ENCODE assay signal across 12 mouse cellular contexts in genomic region chr11:80917688-80918087, GRCm38 (mm10). TPM values are rescaled to one million over a fixed set of nuclear protein-coding genes. Genes with fewer than 3 reads are reported as not detected.
DNase-seq lines count a peak whose midpoint lies in the region; ATAC-seq and TF ChIP-seq lines count a peak whose summit lies in the region.
"Had no signal": no experiment of that assay in that cellular context is flagged by ENCODE, and none has a peak within 500 bp of the region (broad histone marks: within the 10 kb centered on the region; RNA-seq: fewer than 3 reads in every experiment).

No protein-coding gene starts in this region.

- no peaks in the 10 kb centered on the region for H3K9me3 ChIP-seq in liver, embryonic 12.5 days (replicated peaks)

- H3K27ac ChIP-seq in liver, embryonic 12.5 days, result no peak overlapping the region
- no peak overlapping the region for H3K27ac ChIP-seq in bone marrow, adult 2 months (ENCODE audit: control insufficient read depth, insufficient read depth, low read depth, low read length, poor library complexity)

- no peaks in the 10 kb centered on the region for H3K36me3 ChIP-seq in liver, embryonic 12.5 days

- H3K9ac ChIP-seq in liver, embryonic 12.5 days, result no peak overlapping the region

- ATAC-seq in liver, embryonic 12.5 days, result no peak

- peak; percentile 8 for DNase-seq in embryo, embryonic 10.5 days (ENCODE audit: low spot score)
- no peak for DNase-seq in embryo, embryonic 11 days
- peak; percentile 20 for DNase-seq in liver
- DNase-seq in A20 (ENCODE audit: low read depth, low spot score), result peak; percentile 41
- no peak for DNase-seq in right cerebral cortex, adult 2 months (ENCODE audit: low spot score in 2 of 2)
- no peak for DNase-seq in testis, postnatal 14 days (ENCODE audit: low spot score)
- DNase-seq: adrenal gland, adult 8-10 months; gastrocnemius, postnatal 14 days; spleen, adult 18-20 months had no signal

- H3K27me3 ChIP-seq in liver, embryonic 12.5 days (replicated peaks), result no peaks in the 10 kb centered on the region

- H3K4me3 ChIP-seq in liver, embryonic 12.5 days, result no peak overlapping the region
- no peak overlapping the region for H3K4me3 ChIP-seq in bone marrow, adult 2 months (replicated peaks; ENCODE audit: control insufficient read depth, low read depth, low read length)

- TF ChIP-seq POLR2A in bone marrow, adult 2 months (IDR thresholded peaks at IDR 0.05; ENCODE audit: borderline replicate concordance, control insufficient read depth, low read depth, low read length), result no peak

- peak; percentile 26; the same call in 1 of the 2 replicates for TF ChIP-seq CTCF in bone marrow, adult 2 months (IDR thresholded peaks at IDR 0.05; ENCODE audit: control insufficient read depth, insufficient read depth, low read length)

- H3K4me1 ChIP-seq in liver, embryonic 12.5 days, result no peaks in the 10 kb centered on the region
- no peaks in the 10 kb centered on the region for H3K4me1 ChIP-seq in bone marrow, adult 2 months (ENCODE audit: control insufficient read depth, insufficient read depth, low read length)

- H3K4me2 ChIP-seq in liver, embryonic 12.5 days, result no peak overlapping the region

RNA-seq across cellular contexts. Expression of gene Spaca3, which starts 59.5 kb away (rescaled TPM):
- not detected in 2 replicates for polyA plus RNA-seq in liver, embryonic 12.5 days (2016; fragmentation: Nextera tagmentation; extraction: Ambion mirVana)
- polyA plus RNA-seq in bone marrow, adult 2 months (2011; ENCODE audit: insufficient read depth, insufficient read length, low replicate concordance, missing spikeins), result not detected in 2 replicates
- polyA plus RNA-seq: liver, embryonic 16.5 days had no signal

Comparison
In these comparisons a context has a peak if more than half of its experiments do, and no peak if none do; other contexts are left out.
1. DNase-seq: peak in embryo, embryonic 10.5 days (single experiment), liver (single experiment) and A20 (single experiment); none in embryo, embryonic 11 days (single experiment), right cerebral cortex, adult 2 months (0 of 2) and testis, postnatal 14 days (single experiment).